Mouse (Mus musculus) adipose tissue, adult 10 weeks (tissue): ENCODE results near the gene Gm5890. TPM values are rescaled to one million over a fixed set of nuclear protein-coding genes. Genes with fewer than 3 reads are reported as not detected.

Experiments used
- polyA plus RNA-seq: library from polyadenylated mRNA; stranded (reverse); fragments of 350-450 nt; fragmentation: Illumina TruSeq; extraction: RNeasy Lipid Tissue Mini Kit (QIAGEN cat#74804); gene quantifications from one replicate; pipeline ENCODE4 v1.2.3, GENCODE M21; 2014; ENCODE audit warnings: low read depth, low replicate concordance

Gm5890 gene
- polyA plus RNA-seq = not detected

GRCm38 (mm10) chr7:20262734-20263133 lies at the start of gene Gm5890:
TSS of gene Gm5890 (minus strand) at chr7:20262834.

GRCm38 (mm10) chr7:20233728-20234127 lies 28.9 kb downstream of the Gm5890 start, which contains the start of gene Gm4498:
TSS of gene Gm4498 (minus strand) at chr7:20233828.

Other genes starting within 250 kb of the Gm5890 start
- not detected for gene Vmn1r91, start 163.2 kb downstream of the Gm5890 start, polyA plus RNA-seq
- not detected for gene Gm16442, start 140.3 kb downstream of the Gm5890 start, polyA plus RNA-seq
- gene Vmn1r93, start 123.7 kb downstream of the Gm5890 start, polyA plus RNA-seq = not detected
- gene Vmn1r94, start 94.5 kb downstream of the Gm5890 start, polyA plus RNA-seq = not detected
- gene Vmn1r95, start 69.1 kb downstream of the Gm5890 start, polyA plus RNA-seq = not detected
- not detected for gene Gm6164, start 57.2 kb downstream of the Gm5890 start, polyA plus RNA-seq
- not detected for gene Gm4498, start 29.0 kb downstream of the Gm5890 start, polyA plus RNA-seq
- gene Gm4133, start 71.2 kb upstream of the Gm5890 start, polyA plus RNA-seq = not detected
- not detected for gene Gm5728, start 112.6 kb upstream of the Gm5890 start, polyA plus RNA-seq
- not detected for gene Vmn1r100, start 155.1 kb upstream of the Gm5890 start, polyA plus RNA-seq
- gene Vmn1r101, start 179.8 kb upstream of the Gm5890 start, polyA plus RNA-seq = not detected
- not detected for gene Gm10670, start 212.1 kb upstream of the Gm5890 start, polyA plus RNA-seq
- not detected for gene Vmn1r103, start 247.7 kb upstream of the Gm5890 start, polyA plus RNA-seq